Mouse (Mus musculus): Measurements from ENCODE around the gene Aldh3b2. TPM values are rescaled to one million over a fixed set of nuclear protein-coding genes. Genes with fewer than 3 reads are reported as not detected.
"Not testable (repeated sequence)": the region's sequence is repeated elsewhere in the genome, so short reads cannot be mapped to it uniquely, and the experiment has no call there.

The Aldh3b2 gene
- polyA plus RNA-seq, 1 experiment from 2014 or later: 5.8 TPM

DNA sequence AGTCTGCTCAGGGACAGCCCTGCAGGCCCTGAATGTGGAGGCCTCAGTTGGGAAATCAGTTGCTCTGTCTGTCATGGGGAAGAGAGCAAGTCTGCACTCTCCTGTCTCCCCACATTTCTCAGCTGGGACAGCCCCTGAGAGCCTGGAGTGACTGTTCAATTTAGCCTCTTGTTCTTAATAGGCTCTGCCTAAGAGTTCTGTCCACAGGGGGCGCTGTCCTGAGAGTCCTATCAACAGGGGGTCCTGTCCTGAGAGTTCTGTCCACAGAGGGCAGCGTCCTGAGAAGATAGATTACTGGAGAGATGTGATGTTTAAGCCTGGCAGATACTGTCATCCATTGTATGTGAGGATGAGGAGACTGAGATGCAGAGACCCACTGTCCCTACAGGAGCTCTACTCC, 9.7 kb upstream of the Aldh3b2 start:
- Histone ChIP-seq H3K9me3 (replicated peaks; ENCODE audit: low read length) (no peaks in the 10 kb centered on the region), H3K4me1 (replicated peaks; ENCODE audit: insufficient read depth, low read length) (no peaks in the 10 kb centered on the region), H3K4me2 (ENCODE audit: low read length) (no peak overlapping the region), H3K4me3 (replicated peaks; ENCODE audit: low read depth, low read length) (no peak overlapping the region), H3K27me3 (ENCODE audit: insufficient read depth, low read length) (no peaks in the 10 kb centered on the region), H3K9ac (ENCODE audit: low read depth, low read length) (no peak overlapping the region), H3K27ac (no peak overlapping the region), H3K36me3 (ENCODE audit: insufficient read depth, low read length) (no peaks in the 10 kb centered on the region)
- WGBS: 18% methylated on average over 2 of the region's 2 CpGs
- ATAC-seq (replicated peaks; ENCODE audit: low FRiP score, low read depth): no peak
- TF ChIP-seq CTCF (IDR thresholded peaks at IDR 0.05; ENCODE audit: low read depth): peak; percentile 54
- peak; percentile 49 for DNase-seq (ENCODE audit: low spot score)

- H3K27me3 ChIP-seq (ENCODE audit: insufficient read depth, low read length): no peaks in the 10 kb centered on the region
- no peak overlapping the region for H3K4me2 ChIP-seq (ENCODE audit: low read length)
- H3K4me1 ChIP-seq (replicated peaks; ENCODE audit: insufficient read depth, low read length): no peaks in the 10 kb centered on the region
- H3K4me3 ChIP-seq (replicated peaks; ENCODE audit: low read depth, low read length): no peak overlapping the region
- H3K9me3 ChIP-seq (replicated peaks; ENCODE audit: low read length): no peaks in the 10 kb centered on the region
- TF ChIP-seq CTCF (IDR thresholded peaks at IDR 0.05; ENCODE audit: low read depth): peak; percentile 18; the same call in 1 of the 2 replicates
- H3K27ac ChIP-seq: no peak overlapping the region
- DNase-seq (ENCODE audit: low spot score): no peak
- no peak for ATAC-seq (replicated peaks; ENCODE audit: low FRiP score, low read depth)
- WGBS: 70% methylated on average over 4 of the region's 4 CpGs
- no peak overlapping the region for H3K9ac ChIP-seq (ENCODE audit: low read depth, low read length)
- H3K36me3 ChIP-seq (ENCODE audit: insufficient read depth, low read length): no peaks in the 10 kb centered on the region
These were observed 8.1 kb upstream of the Aldh3b2 start for GRCm38 (mm10) chr19:3964030-3964429.

- WGBS: 71% methylated on average over 11 of the region's 11 CpGs
- H3K4me2 ChIP-seq (ENCODE audit: low read length): no peak overlapping the region
- no peak overlapping the region for H3K27ac ChIP-seq
- peak; percentile 47 for TF ChIP-seq CTCF (IDR thresholded peaks at IDR 0.05; ENCODE audit: low read depth)
- no peaks in the 10 kb centered on the region for H3K27me3 ChIP-seq (ENCODE audit: insufficient read depth, low read length)
- DNase-seq (ENCODE audit: low spot score): no peak
- H3K36me3 ChIP-seq (ENCODE audit: insufficient read depth, low read length): no peaks in the 10 kb centered on the region
- H3K4me3 ChIP-seq (replicated peaks; ENCODE audit: low read depth, low read length): no peak overlapping the region
- no peaks in the 10 kb centered on the region for H3K9me3 ChIP-seq (replicated peaks; ENCODE audit: low read length)
- ATAC-seq (replicated peaks; ENCODE audit: low FRiP score, low read depth): no peak
- H3K9ac ChIP-seq (ENCODE audit: low read depth, low read length): no peak overlapping the region
- H3K4me1 ChIP-seq (replicated peaks; ENCODE audit: insufficient read depth, low read length): no peaks in the 10 kb centered on the region
These were observed 5.6 kb upstream of the Aldh3b2 start for GRCm38 (mm10) chr19:3966330-3967075.

DNA sequence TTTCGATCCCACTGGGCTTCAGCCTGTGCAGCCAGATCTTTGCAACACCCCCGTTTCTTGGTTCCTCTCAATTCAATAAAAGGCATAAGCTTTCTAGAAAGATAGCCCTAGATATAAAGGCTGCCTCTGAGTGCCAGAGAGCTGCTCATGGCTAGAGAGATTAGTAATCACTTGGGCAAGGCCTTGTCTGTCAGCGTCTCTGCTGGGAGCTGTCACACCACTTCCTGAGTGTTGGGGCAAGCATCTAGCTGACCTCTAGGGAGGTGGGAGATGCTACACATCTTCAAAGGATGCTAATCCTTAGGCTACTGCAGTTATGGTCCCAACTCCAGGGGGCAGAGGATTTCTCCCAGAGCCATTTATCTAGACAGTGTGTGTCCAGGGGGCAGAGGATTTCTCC, 4.9 kb upstream of the Aldh3b2 start:
- no peaks in the 10 kb centered on the region for H3K36me3 ChIP-seq (ENCODE audit: insufficient read depth, low read length)
- no peak overlapping the region for H3K4me3 ChIP-seq (replicated peaks; ENCODE audit: low read depth, low read length)
- WGBS: 52% methylated on average over 3 of the region's 3 CpGs
- H3K4me2 ChIP-seq (ENCODE audit: low read length): no peak overlapping the region
- no peak for DNase-seq (ENCODE audit: low spot score)
- H3K9me3 ChIP-seq (replicated peaks; ENCODE audit: low read length): no peaks in the 10 kb centered on the region
- H3K27ac ChIP-seq: no peak overlapping the region
- ATAC-seq (replicated peaks; ENCODE audit: low FRiP score, low read depth): no peak
- H3K4me1 ChIP-seq (replicated peaks; ENCODE audit: insufficient read depth, low read length): no peaks in the 10 kb centered on the region
- no peak for TF ChIP-seq CTCF (IDR thresholded peaks at IDR 0.05; ENCODE audit: low read depth)
- H3K9ac ChIP-seq (ENCODE audit: low read depth, low read length): no peak overlapping the region
- no peaks in the 10 kb centered on the region for H3K27me3 ChIP-seq (ENCODE audit: insufficient read depth, low read length)

GRCm38 (mm10) chr19:3974608-3975007, 2.5 kb downstream of the Aldh3b2 start:
- not testable (repeated sequence) for DNase-seq (ENCODE audit: low spot score); H3K27me3 ChIP-seq (ENCODE audit: insufficient read depth, low read length); H3K4me1 ChIP-seq (replicated peaks; ENCODE audit: insufficient read depth, low read length); H3K4me2 ChIP-seq (ENCODE audit: low read length); H3K4me3 ChIP-seq (replicated peaks; ENCODE audit: low read depth, low read length); ATAC-seq (replicated peaks; ENCODE audit: low FRiP score, low read depth); H3K36me3 ChIP-seq (ENCODE audit: insufficient read depth, low read length); H3K9me3 ChIP-seq (replicated peaks; ENCODE audit: low read length); H3K9ac ChIP-seq (ENCODE audit: low read depth, low read length); H3K27ac ChIP-seq
- 81% methylated on average over 6 of the region's 6 CpGs for WGBS

DNA sequence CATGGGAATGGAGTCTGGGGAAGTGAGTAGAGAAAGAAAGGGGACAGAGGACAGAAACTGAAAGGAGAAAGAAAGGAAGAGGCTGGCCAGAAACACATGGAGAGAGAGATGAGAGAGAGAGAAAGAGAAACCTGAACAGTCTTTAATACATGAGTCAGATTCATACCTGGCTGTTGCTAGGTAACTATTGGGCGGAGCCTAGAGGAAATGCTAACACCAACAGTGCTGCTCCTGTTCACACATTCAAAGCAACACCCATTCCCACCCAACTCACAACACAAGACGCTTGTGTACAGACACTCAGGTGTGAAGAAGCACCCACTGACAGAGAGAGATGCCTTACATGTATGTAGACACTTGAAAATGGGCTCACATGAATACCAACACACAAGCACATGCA, 3.7 kb downstream of the Aldh3b2 start:
- WGBS: 79% methylated on average over 2 of the region's 2 CpGs
- Histone ChIP-seq H3K9me3 (replicated peaks; ENCODE audit: low read length) (no peaks in the 10 kb centered on the region), H3K9ac (ENCODE audit: low read depth, low read length) (no peak overlapping the region), H3K4me2 (ENCODE audit: low read length) (no peak overlapping the region), H3K27me3 (ENCODE audit: insufficient read depth, low read length) (no peaks in the 10 kb centered on the region), H3K4me1 (replicated peaks; ENCODE audit: insufficient read depth, low read length) (no peaks in the 10 kb centered on the region), H3K27ac (no peak overlapping the region), H3K4me3 (replicated peaks; ENCODE audit: low read depth, low read length) (no peak overlapping the region), H3K36me3 (ENCODE audit: insufficient read depth, low read length) (no peaks in the 10 kb centered on the region)
- no peak for DNase-seq (ENCODE audit: low spot score)
- no peak for ATAC-seq (replicated peaks; ENCODE audit: low FRiP score, low read depth)
- TF ChIP-seq CTCF (IDR thresholded peaks at IDR 0.05; ENCODE audit: low read depth): no peak

GRCm38 (mm10) chr19:3980309-3980708, 8.2 kb downstream of the Aldh3b2 start:
- H3K36me3 ChIP-seq (ENCODE audit: insufficient read depth, low read length): no peaks in the 10 kb centered on the region
- 12% methylated on average over 4 of the region's 4 CpGs for WGBS
- H3K9ac ChIP-seq (ENCODE audit: low read depth, low read length): no peak overlapping the region
- no peaks in the 10 kb centered on the region for H3K9me3 ChIP-seq (replicated peaks; ENCODE audit: low read length)
- peak; percentile 76 for ATAC-seq (replicated peaks; ENCODE audit: low FRiP score, low read depth)
- peak; percentile 95 for DNase-seq (ENCODE audit: low spot score)
- no peaks in the 10 kb centered on the region for H3K27me3 ChIP-seq (ENCODE audit: insufficient read depth, low read length)
- no peak overlapping the region for H3K27ac ChIP-seq
- H3K4me1 ChIP-seq (replicated peaks; ENCODE audit: insufficient read depth, low read length): peaks cover 8% of the 10 kb centered on the region
- H3K4me3 ChIP-seq (replicated peaks; ENCODE audit: low read depth, low read length): no peak overlapping the region
- H3K4me2 ChIP-seq (ENCODE audit: low read length): no peak overlapping the region
- peak; percentile 95 for TF ChIP-seq CTCF (IDR thresholded peaks at IDR 0.05; ENCODE audit: low read depth)
